Mouse (Mus musculus): Measurements from ENCODE around the gene Kcna4.

Gene Kcna4

DNA sequence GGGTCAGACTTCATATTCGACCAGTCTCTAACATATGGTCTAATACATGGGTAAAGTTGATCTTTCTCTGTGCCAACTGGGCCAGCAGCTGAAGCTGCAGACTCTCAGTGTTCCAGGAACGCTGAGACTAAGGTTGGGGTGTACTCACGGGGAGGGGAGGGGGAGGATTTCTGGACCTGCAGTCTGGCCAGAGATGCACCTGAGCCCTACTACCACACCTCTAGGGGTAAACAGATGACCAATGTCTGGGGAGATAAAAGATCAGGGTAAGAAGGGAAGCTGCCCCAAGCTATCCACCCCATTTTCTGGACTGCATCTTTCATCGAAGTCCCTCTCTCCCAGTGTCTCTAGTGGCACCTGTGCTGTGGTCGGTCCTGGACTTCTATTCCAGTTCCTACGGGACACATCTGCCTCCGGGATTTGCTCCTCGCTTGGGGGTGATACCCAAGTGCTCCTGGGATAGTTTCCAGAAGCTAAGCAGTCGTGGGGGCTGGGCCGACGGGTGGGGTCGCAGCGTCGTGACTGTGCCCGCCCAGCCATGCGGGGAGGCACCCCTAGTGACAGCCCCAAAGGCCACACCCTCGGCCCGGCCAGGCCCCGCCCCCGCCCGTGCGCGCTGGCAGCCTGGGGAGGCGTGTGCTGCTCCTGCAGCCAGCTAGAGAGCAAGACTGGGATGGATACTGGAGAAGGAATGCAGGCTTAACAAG lies at the start of gene Kcna4:
Kcna4 (plus strand) TSS at position 650 of the 707 bp plus-strand sequence.
- peak; percentile 34 for DNase-seq (ENCODE audit: low read depth, low spot score)

DNA sequence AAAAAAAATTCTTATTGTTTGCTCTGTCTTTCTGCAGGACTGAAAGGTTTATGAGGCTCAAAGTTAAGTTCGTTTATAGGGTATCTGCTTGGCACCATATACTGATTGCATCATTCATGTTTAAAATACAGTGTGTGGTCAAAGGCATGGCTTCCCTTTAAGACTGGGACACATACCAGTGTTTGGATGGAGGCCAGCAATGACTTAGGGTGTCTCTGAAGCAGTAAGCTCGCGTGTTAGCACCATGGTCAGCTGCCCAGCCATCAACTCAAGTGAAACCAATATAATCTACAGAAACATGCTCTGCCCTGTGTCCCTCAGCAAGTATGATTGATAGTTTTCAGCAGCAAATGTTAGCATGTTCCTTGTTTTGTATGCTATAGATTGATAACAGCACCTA lies 32.3 kb upstream of the Kcna4 start:
- no peak for DNase-seq (ENCODE audit: low read depth, low spot score)

DNA sequence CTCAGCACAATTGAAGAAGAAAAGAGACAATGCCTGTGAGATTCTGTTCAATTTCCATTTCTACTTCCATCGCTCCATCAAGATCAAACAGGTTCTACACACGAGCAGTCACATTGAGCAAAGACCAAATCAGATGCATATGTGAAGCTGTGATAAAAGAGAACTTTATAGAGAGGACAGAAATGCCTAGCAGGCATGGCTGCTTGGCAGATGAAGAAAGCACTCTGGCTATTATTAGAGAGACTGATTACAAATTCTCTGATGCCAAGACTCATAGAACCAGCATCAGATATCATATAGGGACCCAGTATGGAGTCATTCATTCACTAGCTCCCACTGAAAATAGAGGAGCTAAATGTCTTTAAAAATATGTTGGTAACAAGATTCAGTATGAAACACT lies 24.2 kb upstream of the Kcna4 start:
- DNase-seq (ENCODE audit: low read depth, low spot score): no peak

DNA sequence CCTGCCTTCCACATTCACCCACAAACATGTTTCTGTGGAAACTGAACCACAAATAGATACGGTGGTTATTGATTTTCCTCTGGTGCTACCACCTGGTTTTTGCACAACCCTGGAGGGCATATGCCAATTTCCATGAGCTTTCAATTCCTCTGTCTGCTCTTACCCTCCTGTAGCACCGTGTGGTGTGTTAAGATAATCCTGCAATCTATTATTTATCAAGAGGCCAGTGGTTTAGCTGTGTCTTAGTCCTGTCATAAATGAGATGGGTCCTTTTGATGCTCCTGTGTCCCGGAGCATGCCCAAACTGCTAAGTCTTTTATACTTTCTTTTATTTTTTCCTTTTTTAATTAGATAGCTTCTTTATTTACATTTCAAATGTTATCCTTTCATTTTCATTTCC lies 20.4 kb upstream of the Kcna4 start:
- DNase-seq (ENCODE audit: low read depth, low spot score): no peak

DNA sequence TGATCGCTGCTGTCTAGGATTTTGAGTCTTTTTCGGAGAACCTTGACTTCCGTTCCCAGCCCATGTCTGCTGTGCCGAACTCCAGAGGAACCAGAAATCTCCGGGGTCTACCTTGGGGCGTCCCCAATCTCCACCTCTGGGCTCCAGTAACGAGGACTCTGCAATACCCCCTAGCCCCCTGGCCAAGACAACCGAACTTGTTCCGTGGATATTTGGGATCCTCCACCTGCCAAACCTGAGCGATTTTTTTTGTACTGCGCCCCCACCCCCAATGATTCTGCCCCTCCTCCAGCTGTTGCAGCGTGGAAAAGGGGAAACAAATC lies 219 bp downstream of the Kcna4 start:
- DNase-seq (ENCODE audit: low read depth, low spot score): no peak

DNA sequence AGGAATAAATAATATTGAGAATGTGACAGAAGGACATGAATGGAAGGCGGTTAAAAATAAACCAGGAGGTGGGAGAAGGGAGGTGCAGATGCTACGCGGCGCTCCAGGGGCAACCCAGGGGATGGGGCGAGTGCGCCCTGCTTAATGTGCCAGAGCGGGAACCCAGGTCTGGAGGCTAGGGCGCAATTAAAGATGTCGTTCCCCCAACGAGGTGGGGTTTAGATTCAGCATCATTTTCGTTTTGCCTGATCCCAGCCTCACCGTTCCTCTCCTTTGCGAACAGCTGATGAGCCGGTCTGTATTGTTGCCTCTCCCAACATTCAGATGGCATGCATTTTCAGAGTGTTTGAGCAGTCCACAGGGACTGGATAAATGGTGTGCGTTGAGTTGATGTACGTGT lies 703 bp downstream of the Kcna4 start:
- DNase-seq (ENCODE audit: low read depth, low spot score): no peak

DNA sequence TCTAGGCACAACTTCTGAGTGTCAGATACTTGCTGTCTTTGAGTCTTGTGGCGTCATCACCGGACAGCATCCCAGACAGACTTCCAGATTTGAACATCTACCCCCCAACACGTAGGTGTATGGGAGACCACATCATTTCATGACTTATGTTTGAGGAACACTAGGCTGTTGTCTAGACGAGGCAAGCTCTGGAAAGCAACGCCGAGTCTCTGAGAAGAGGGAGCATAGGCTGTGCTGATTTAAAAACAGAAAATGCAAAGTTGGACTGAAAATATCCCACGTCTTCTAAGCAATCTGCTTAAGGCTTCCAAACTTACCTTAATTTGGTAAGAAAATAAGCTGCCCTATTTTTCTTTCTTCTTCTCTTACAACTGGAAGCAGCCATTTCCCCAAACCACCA lies 4.1 kb downstream of the Kcna4 start:
- DNase-seq (ENCODE audit: low read depth, low spot score): no peak

DNA sequence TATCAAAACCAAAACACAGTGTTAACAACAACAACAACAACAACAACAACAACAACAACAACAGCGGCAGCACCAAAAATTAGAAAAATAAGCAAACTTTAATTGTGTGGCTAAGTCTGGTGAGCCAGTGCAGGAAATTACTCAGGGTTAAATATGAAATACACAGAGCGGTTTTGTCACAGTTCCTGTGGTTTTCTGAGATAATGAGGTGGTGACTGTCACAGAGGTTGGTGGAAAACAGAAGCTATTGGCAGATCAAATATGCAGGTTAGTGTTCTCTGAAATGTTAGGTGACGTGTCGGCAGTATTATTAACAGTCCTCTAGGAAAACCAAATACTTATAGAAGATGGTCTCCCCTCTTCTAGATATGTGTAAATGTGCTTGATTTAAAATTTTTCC lies 11.4 kb downstream of the Kcna4 start:
- DNase-seq (ENCODE audit: low read depth, low spot score): no peak

DNA sequence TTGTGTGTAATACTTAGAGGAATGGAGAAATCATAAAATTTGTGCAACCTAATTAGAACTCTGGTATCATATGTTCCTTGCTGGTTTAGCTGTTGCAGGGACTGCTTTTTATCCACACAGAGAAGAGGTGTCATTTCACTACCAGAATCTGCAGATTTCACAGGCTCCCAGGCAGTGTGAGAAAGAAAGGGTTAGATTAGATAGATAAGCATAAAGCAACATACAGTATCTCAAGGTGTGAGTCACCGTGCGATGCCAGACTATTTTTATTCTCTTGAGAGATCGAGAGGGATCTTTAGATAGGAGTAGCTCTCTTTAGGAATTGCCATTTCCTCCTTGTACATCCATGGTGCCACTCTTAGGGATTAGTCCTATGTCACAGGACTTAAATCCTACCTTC lies 14.3 kb downstream of the Kcna4 start:
- DNase-seq (ENCODE audit: low read depth, low spot score): no peak

DNA sequence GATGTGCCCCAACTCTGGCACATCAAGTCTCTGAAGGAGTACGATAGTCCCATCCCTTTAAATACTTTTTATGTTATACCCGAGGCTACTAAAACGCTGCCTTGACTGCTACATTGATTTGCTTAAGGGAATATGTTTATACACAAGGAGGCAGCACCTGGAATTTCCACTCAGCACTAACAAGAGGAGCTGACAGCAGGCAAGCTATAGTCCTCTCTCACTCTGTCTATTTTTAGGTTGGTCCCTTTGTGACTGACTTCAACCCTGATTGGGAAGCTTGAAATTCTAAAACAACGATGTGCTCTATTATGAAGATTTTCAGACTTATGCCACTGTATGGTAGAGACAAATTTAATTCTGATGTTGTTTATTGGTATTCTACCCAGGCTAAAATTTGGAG lies 15.6 kb downstream of the Kcna4 start:
- no peak for DNase-seq (ENCODE audit: low read depth, low spot score)

DNA sequence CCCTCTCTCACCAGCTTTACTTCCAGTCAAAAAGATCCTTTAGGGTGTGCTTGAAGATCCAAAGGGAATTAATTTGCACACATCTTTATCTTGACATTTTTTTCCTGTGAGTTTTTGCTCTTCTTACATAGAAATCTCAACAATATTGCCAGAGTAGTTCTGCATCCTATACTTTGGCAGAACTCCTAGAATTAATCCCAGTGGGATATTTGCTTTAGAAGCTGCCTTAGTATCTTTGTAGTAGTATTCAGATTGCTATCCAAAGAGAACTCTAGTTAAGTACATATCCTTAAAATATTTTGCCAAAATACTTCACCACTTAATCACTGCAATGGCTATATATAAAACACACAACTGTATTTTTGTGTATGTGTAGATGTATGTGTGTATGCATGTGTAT lies 28.2 kb downstream of the Kcna4 start:
- DNase-seq (ENCODE audit: low read depth, low spot score): no peak

DNA sequence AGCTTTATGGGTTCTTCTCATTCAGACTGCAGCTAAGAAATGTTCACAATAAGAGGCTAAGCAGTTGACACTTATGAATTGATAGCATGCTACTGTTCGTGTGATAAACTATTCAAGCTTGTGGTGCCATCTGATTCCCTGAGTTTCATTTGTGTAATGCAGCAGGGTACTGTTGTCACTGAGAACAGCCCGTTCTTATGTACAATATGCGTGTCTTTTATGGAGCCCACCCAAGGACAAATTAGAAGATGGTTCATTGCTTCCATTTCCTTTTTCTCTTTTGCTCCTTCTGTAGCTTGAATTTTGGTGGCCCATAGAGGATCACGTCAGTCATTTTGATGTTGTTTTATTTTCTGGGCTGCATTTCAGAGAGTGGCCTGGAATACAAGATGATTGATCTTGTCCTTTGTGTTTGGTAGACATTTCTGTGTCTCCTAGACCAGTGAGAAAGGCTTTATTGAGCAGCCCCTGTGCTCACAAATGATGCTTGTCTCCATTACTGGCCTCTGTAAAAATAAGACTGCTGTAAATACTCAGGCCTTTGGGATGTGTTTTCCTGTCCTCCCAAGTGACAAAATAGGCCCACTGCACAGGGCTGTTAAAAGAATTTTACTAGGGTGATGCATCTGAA lies 31.3 kb downstream of the Kcna4 start:
- DNase-seq (ENCODE audit: low read depth, low spot score): no peak

DNA sequence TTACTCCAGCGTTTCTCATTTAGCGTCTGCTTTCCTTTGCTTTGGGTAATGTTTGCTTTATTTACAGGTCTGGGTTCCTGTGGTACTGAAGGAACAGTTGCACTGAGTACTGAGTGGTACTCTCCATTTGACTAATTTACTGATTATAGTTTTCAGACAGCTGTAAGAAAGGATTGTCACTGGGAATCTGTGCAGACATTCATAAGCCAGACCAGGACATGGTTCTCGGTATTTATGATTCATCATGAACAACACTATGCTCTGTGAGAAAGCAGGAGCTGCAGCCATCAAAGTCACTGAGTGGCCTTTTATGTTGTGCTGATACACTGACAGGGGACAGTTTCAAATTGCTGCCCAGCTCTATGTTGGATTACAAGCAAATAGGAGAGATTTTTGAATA lies 33.7 kb downstream of the Kcna4 start:
- DNase-seq (ENCODE audit: low read depth, low spot score): no peak

DNA sequence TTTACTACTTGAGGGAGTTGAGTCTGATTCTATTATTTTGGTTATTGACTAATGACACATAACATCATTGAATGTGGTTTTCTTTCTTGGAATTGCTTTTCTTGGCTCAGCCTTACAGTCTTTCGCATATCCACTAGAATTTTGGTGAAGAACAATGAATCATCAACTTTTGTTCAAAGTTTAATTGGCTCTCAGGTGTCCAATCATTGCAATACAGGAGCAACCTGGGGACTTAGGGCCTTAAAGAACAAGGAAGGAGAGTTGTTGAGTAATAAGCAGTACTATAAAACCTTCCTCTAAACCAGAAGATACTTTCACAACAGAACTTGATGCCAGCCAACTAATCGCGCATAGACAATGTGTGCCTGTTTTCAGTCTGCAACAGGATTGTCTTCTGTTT lies 36.8 kb downstream of the Kcna4 start:
- DNase-seq (ENCODE audit: low read depth, low spot score): no peak

DNA sequence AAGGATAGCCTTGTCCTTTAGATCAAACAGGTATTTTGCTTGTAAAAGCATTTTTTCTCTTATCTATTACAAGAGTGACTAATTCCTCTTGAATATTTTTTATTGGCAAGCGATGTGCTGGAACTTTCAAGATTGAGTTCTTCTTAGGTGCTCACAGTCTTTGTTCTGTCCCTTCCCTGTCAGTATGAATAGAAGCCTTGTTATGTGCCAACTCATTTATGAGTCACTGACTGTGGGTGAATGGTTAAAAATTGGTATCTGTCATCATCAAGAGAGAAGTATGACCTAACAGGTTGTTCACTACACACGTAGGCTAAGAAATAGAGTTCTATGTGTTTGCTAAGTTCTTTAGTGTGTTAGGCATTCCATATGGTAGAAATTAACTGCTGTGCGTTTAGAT lies 50.9 kb downstream of the Kcna4 start:
- DNase-seq (ENCODE audit: low read depth, low spot score): no peak

DNA sequence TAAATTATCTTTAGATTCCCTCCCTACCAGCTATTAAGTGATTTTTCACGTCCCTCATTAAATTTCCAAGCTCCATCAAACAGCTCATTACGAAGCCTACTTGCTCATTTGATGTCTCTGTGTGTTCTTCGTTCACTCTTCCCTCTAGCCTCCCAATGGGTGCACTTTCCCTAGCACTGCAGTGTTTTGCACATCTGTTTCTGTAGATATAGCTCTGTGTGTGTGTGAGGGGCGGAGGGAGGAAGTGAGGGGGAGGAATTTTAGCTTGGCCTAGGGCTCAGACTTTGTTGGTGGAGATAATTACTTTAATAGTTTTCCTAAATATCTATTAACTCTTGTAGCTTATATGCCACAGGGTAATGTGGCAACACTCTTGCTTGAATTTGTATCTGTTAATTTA lies 54.4 kb downstream of the Kcna4 start:
- DNase-seq (ENCODE audit: low read depth, low spot score): no peak

DNA sequence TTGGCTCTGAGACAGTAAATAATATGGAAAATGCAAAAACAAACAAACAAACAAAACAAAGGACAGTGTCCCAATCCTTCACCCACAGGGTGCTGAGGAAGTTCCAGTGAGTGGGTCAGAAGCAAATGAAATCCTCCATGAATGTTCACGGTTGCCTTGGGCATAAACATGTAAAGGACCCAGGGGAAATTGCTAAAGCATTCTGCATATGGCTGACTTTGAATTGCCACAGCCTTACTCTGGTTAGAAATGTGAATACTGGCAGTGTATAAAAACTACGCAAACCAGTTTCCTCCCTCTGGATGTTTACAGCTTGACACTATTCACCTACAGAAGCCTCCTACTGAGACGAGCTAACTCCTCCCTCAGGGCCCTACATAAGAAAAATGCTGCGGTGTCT lies 54.9 kb downstream of the Kcna4 start:
- DNase-seq (ENCODE audit: low read depth, low spot score): no peak

Data from embryo, embryonic 11.5 days (tissue).